Mouse (Mus musculus) heart, adult 2 months (tissue): Measurements from ENCODE around the gene Ush1g. TPM values are rescaled to one million over a fixed set of nuclear protein-coding genes. Genes with fewer than 3 reads are reported as not detected.

Source experiments
- DNase-seq, 2 experiments: peaks; one replicate each; pipeline ENCODE4 v3.0.0; 2021
- H3K27ac ChIP-seq: fragments of 200-600 bp; 2 replicates; pipeline ENCODE4 v1.8.1; 2022
- H3K27me3 ChIP-seq: fragments of 200-500 bp; 2 replicates; pipeline ENCODE4 v1.6.1; 2012; ENCODE audit warnings: mild to moderate bottlenecking, low read length, inconsistent platforms, mixed read lengths; ENCODE audit not compliant: control insufficient read depth, insufficient read depth
- H3K36me3 ChIP-seq: fragments of 200-500 bp; 2 replicates; pipeline ENCODE4 v1.6.1; 2012; ENCODE audit warnings: low read length, inconsistent platforms; ENCODE audit not compliant: control insufficient read depth, insufficient read depth
- H3K4me1 ChIP-seq: fragments of 200-500 bp; 2 replicates; pipeline ENCODE4 v1.6.1; 2011; ENCODE audit warnings: low read length; ENCODE audit not compliant: control insufficient read depth, insufficient read depth
- H3K4me3 ChIP-seq: fragments of 200-600 bp; 2 replicates; pipeline ENCODE4 v1.8.1; 2022
- H3K79me2 ChIP-seq: fragments of 200-500 bp; replicated peaks from 2 replicates; pipeline ENCODE4 v1.6.1; 2012; ENCODE audit warnings: mild to moderate bottlenecking, inconsistent platforms, low read length, moderate library complexity, mixed read lengths; ENCODE audit not compliant: control insufficient read depth, insufficient read depth
- H3K9ac ChIP-seq: fragments of 200-500 bp; 2 replicates; pipeline ENCODE4 v1.6.1; 2012; ENCODE audit warnings: low read depth, mild to moderate bottlenecking, control low read depth, inconsistent platforms, low read length, mixed read lengths
- CTCF ChIP-seq: fragments of 200-600 bp; IDR thresholded peaks from 2 replicates; pipeline ENCODE4 v1.8.1; 2022; ENCODE audit warnings: antibody characterized with exemption, mild to moderate bottlenecking, moderate library complexity
- EP300 ChIP-seq: fragments of 200-500 bp; IDR thresholded peaks from 2 replicates; pipeline ENCODE4 v1.6.1; 2011; ENCODE audit warnings: low read depth, low read length, control low read depth; ENCODE audit not compliant: insufficient read depth
- POLR2A ChIP-seq: fragments of 200-500 bp; IDR thresholded peaks from 2 replicates; pipeline ENCODE4 v1.6.1; 2011; ENCODE audit warnings: mild to moderate bottlenecking, low read depth, low read length, control low read depth; ENCODE audit not compliant: insufficient read depth
- WGBS: fragments of 180-500 bp; shearing (Covaris S2); methylation state at CpG from one replicate; pipeline ENCODE4 v1.1.7; 2018; 5-methylcytosine and 5-hydroxymethylcytosine counted together
- intact Hi-C: fragments of 180-260 bp; cut with DNase I; formaldehyde crosslinking; loops from one replicate; pipeline ENCODE4 v1.15.1; 2025
- polyA plus RNA-seq: library from polyadenylated mRNA; depleted of rRNA; stranded (reverse); fragments of >200 nt; gene quantifications from 2 replicates; pipeline ENCODE4 v1.2.3, GENCODE M21; 2012
- total RNA-seq, 2 experiments: library from RNA; stranded (reverse); gene quantifications; 2 replicates each; pipeline ENCODE4 v1.2.3; 2021

The Ush1g gene
- total and polyA plus RNA-seq, 3 experiments, result 0.07 to 0.10 TPM; not detected in 1

DNA sequence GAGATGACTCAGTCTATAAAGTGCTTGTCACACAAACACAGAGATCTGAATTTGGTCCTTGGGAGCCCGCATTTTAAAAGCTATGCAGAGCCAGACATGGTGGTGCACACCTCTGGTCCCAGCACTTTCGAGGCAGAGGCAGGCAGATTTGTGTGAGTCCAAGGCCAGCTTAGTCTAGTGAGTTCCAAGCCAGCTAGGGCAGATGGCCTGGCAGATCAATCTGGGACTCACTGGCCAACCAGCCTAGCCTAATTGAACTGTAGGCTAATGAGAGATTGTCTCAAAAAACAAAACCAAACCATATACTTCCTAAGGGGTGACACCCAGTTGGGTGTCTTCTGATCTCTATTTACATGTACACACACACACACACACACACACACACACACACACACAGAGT, 19.4 kb upstream of the Ush1g start:
- H3K27ac ChIP-seq, result no peak overlapping the region
- no peaks in the 10 kb centered on the region for H3K36me3 ChIP-seq
- no peak overlapping the region for H3K9ac ChIP-seq
- WGBS, result 65% methylated on average over 2 of the region's 2 CpGs
- TF ChIP-seq EP300, result no peak
- no peak for TF ChIP-seq POLR2A
- no peak for TF ChIP-seq CTCF
- H3K79me2 ChIP-seq, result no peaks in the 10 kb centered on the region
- DNase-seq, result no peak
- no peaks in the 10 kb centered on the region; the same call in 1 of the 2 replicates for H3K27me3 ChIP-seq
- no peaks in the 10 kb centered on the region for H3K4me1 ChIP-seq
- intact Hi-C loops, result no loop called here
- no peak overlapping the region for H3K4me3 ChIP-seq

- H3K27ac ChIP-seq, result no peak overlapping the region
- peaks cover 6% of the 10 kb centered on the region for H3K27me3 ChIP-seq
- no peaks in the 10 kb centered on the region for H3K36me3 ChIP-seq
- TF ChIP-seq POLR2A (no peak), CTCF (no peak), EP300 (no peak)
- intact Hi-C loops, result no loop called here
- DNase-seq, result no peak
- no peak overlapping the region for H3K9ac ChIP-seq
- no peaks in the 10 kb centered on the region for H3K79me2 ChIP-seq
- 44% methylated on average over 1 of the region's 1 CpGs for WGBS
- H3K4me1 ChIP-seq, result no peaks in the 10 kb centered on the region
- no peak overlapping the region for H3K4me3 ChIP-seq
Observed at GRCm38 (mm10) chr11:115337826-115338225, 16.0 kb upstream of the Ush1g start.

- DNase-seq, result no peak
- 42% methylated on average over 3 of the region's 3 CpGs for WGBS
- Histone ChIP-seq H3K4me3 (no peak overlapping the region), H3K79me2 (no peaks in the 10 kb centered on the region), H3K36me3 (no peaks in the 10 kb centered on the region), H3K4me1 (no peaks in the 10 kb centered on the region), H3K27me3 (peaks cover 6% of the 10 kb centered on the region), H3K9ac (no peak overlapping the region), H3K27ac (no peak overlapping the region)
- TF ChIP-seq POLR2A (no peak), CTCF (no peak), EP300 (no peak)
- intact Hi-C loops, result no loop called here
Observed at GRCm38 (mm10) chr11:115337350-115337749, 15.5 kb upstream of the Ush1g start.

DNA sequence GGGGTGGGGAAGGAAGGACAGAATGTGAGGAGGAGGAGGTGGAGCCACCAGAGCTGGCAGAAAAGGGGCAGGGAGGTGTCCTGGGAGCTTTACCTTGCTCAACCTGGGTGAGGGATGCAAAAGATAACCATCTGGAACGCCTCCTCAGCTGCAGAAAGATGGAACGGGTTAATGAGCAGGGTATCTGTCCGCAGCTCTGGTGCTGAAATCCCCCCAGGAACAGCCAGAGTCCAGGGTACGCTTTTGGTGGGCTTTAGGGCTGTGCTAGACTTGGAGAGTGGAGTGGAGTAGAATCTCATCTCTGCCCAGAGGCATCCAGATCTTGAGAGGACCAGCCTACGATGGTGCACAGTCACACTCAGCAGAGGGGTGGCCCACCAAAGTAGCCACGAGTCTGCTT, 14.3 kb upstream of the Ush1g start:
- TF ChIP-seq CTCF (no peak), POLR2A (no peak), EP300 (no peak)
- intact Hi-C loops, result no loop called here
- Histone ChIP-seq H3K27me3 (peaks cover 6% of the 10 kb centered on the region), H3K4me1 (no peaks in the 10 kb centered on the region), H3K79me2 (no peaks in the 10 kb centered on the region), H3K4me3 (no peak overlapping the region), H3K9ac (no peak overlapping the region), H3K36me3 (no peaks in the 10 kb centered on the region), H3K27ac (no peak overlapping the region)
- WGBS, result 17% methylated on average over 6 of the region's 6 CpGs
- DNase-seq, result no peak

DNA sequence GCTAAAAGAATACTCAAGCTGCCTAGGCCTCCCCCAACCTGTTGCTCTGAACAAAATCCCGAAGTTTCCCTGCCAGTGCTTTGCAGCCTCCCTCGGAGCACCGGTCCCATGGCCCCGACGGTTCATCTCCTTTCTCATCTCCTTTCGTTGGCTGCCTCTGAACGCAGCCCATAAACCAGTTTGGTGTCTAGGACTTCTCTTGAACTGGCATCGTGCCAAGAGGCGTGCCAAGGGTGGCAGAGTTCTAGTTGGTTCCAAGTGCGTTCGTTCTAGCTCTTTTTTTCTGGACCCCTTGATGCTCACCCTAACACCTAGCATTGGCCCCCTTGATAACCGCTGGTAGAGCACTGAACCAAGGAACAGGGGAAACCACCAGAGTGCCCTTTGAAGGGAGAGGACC, 13.4 kb upstream of the Ush1g start:
- no peak for DNase-seq
- 50% methylated on average over 12 of the region's 12 CpGs for WGBS
- peaks cover 6% of the 10 kb centered on the region for H3K27me3 ChIP-seq

DNA sequence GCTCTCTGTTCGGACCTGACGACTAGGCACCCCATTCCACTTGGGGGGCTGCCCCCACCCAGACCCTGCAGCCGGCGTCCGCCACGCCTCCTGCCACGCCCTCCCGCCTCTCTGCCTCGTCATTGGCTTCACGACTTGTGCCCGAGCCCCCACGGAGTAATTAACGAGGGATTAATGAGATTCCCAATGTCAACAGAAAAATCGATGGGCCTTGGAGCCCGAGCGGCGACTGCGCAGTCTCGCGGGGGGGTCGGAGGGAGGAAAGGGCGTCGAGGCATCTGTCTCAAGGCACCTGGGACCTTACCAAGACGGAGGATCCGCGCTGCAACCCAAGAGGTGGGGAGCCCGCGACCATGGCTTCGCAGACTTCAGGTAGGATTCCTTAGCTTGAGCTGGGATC, 12.7 kb upstream of the Ush1g start, which contains the start of gene Otop3:
Gene Otop3, plus strand, starts transcription at position 201 of the 400 bp plus-strand sequence.
- peaks cover 6% of the 10 kb centered on the region for H3K27me3 ChIP-seq
- no peaks in the 10 kb centered on the region for H3K79me2 ChIP-seq
- no peak for DNase-seq
- intact Hi-C loops, result no loop called here
- no peak within 1 kb of the TSS for H3K27ac ChIP-seq
- H3K4me3 ChIP-seq, result no peak within 1 kb of the TSS
- H3K9ac ChIP-seq, result no peak within 1 kb of the TSS
- no peak for TF ChIP-seq POLR2A
- no peak for TF ChIP-seq CTCF
- no peak for TF ChIP-seq EP300
- WGBS, result 6% methylated on average over 29 of the region's 29 CpGs
- H3K36me3 ChIP-seq, result no peaks in the 10 kb centered on the region
- no peaks in the 10 kb centered on the region for H3K4me1 ChIP-seq

More for the DNA sequence above, 13.4 kb upstream of the Ush1g start:
- intact Hi-C loops, result no loop called here
- no peak overlapping the region for H3K27ac ChIP-seq
- H3K79me2 ChIP-seq, result no peaks in the 10 kb centered on the region
- TF ChIP-seq POLR2A (no peak), CTCF (no peak)
- no peaks in the 10 kb centered on the region for H3K4me1 ChIP-seq
- no peak overlapping the region for H3K9ac ChIP-seq
- no peak overlapping the region for H3K4me3 ChIP-seq
- no peaks in the 10 kb centered on the region for H3K36me3 ChIP-seq

- peaks cover 1% of the 10 kb centered on the region for H3K27me3 ChIP-seq
- TF ChIP-seq CTCF (peak; percentile 28), POLR2A (no peak)
Observed at GRCm38 (mm10) chr11:115329339-115329738, 7.5 kb upstream of the Ush1g start.

More at GRCm38 (mm10) chr11:115329339-115329738, 7.5 kb upstream of the Ush1g start:
- Histone ChIP-seq H3K4me1 (no peaks in the 10 kb centered on the region), H3K36me3 (no peaks in the 10 kb centered on the region), H3K4me3 (no peak overlapping the region), H3K27ac (no peak overlapping the region), H3K9ac (no peak overlapping the region), H3K79me2 (no peaks in the 10 kb centered on the region)
- 63% methylated on average over 15 of the region's 15 CpGs for WGBS
- intact Hi-C loops, result no loop called here
- DNase-seq, result no peak
